18 mouse cellular contexts compared by ENCODE assay signal in the genomic region with DNA sequence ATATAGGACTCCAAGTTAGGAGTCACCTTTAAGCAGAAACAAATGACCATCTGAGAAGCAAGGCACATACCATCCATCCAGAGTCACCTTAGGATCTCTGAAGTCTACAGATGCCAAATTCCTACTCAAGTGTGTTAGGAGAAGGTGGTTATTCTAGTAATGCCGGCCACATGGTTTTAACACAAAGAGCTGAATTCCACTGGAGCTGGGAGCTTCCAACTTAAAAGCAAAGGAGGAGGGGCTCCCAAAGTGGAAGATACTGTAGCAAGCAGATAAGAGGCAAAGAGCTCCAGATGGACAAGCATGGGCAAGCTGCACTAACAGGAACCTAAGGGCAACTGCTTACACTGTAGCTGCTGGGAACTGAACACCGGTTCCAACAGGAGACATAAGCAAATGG.
"Had no signal": no experiment of that assay in that cellular context is flagged by ENCODE, and none has a peak within 500 bp of the region (broad histone marks: within the 10 kb centered on the region; RNA-seq: fewer than 3 reads in every experiment).

No protein-coding gene starts in this region.

- ATAC-seq: liver, postnatal 0 days; midbrain, embryonic 13.5 days; midbrain, embryonic 15.5 days had no signal

- H3K9me3 ChIP-seq: liver, embryonic 13.5 days; liver, embryonic 15.5 days; lung, embryonic 15.5 days; megakaryocyte, embryonic 14.5 days; midbrain, embryonic 13.5 days; midbrain, embryonic 15.5 days; neural tube, embryonic 12.5 days; stomach, embryonic 15.5 days had no signal

- H3K4me3 ChIP-seq: liver, embryonic 13.5 days; liver, embryonic 15.5 days; lung, embryonic 15.5 days; megakaryocyte, embryonic 14.5 days; midbrain, embryonic 13.5 days; midbrain, embryonic 15.5 days; neural tube, embryonic 12.5 days; stomach, embryonic 15.5 days had no signal

- DNase-seq: liver; liver, embryonic 13.5 days; liver, postnatal 0 days; right cerebral cortex, postnatal 14 days; thymus, adult 2 months; thymus, postnatal 25 days; thymus, postnatal 4 days had no signal

- H3K9ac ChIP-seq: liver, embryonic 13.5 days; liver, embryonic 15.5 days; liver, postnatal 0 days; lung, embryonic 15.5 days; midbrain, embryonic 13.5 days; midbrain, embryonic 15.5 days; neural tube, embryonic 12.5 days; stomach, embryonic 15.5 days had no signal

- H3K27ac ChIP-seq: liver, embryonic 13.5 days; liver, embryonic 15.5 days; lung, embryonic 15.5 days; macrophage; midbrain, embryonic 13.5 days; midbrain, embryonic 15.5 days; neural tube, embryonic 12.5 days; stomach, embryonic 15.5 days; stomach, postnatal 0 days had no signal

- H3K27me3 ChIP-seq: liver, embryonic 13.5 days; liver, embryonic 15.5 days; midbrain, embryonic 13.5 days; midbrain, embryonic 15.5 days; neural tube, embryonic 12.5 days; stomach, embryonic 15.5 days had no signal

- H3K36me3 ChIP-seq: liver, embryonic 13.5 days; liver, embryonic 15.5 days; lung, embryonic 15.5 days; midbrain, embryonic 13.5 days; midbrain, embryonic 15.5 days; neural tube, embryonic 12.5 days; stomach, embryonic 15.5 days had no signal

- H3K4me2 ChIP-seq: liver, embryonic 11.5 days; liver, embryonic 13.5 days; liver, embryonic 15.5 days; lung, embryonic 15.5 days; midbrain, embryonic 11.5 days; midbrain, embryonic 13.5 days; midbrain, embryonic 15.5 days; neural tube, embryonic 12.5 days; stomach, embryonic 15.5 days had no signal
